In the genomic region with DNA sequence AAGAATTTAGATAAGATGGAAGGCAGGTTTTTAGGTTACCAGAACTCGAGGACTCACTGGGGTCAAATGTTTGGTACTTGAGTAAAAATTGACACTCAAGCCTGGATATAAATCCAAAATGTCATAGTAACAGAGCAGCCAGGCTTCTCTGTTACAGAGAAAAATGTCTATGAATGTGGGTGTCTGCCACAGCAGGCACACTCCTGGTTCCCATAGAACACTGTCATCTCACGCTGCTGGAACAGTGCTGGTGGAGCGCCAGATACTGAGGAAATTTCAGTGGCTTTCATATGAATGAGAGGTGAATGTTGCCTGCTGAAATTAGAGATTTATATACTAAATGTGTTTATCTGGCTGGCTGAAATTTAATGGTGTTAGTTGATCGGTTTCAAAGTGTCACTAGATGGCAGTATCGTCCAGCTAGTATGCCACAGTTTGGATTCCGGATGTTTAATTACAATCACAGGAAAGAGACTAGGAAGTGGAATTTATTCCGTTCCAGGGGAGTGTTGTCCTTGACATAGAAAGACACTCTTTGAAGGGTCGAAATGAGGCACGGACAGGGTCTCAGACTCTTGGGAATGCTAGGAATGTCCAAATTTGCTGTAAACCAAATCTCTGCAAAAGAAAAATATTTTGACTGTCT, we compare ENCODE assay signal across 8 mouse cellular contexts.
DNase-seq lines count a peak whose midpoint lies in the region; ATAC-seq and TF ChIP-seq lines count a peak whose summit lies in the region.

No protein-coding gene starts in this region.

- 49% methylated on average over 9 of the region's 9 CpGs for WGBS in kidney, embryonic 14.5 days

- H3K4me2 ChIP-seq in kidney, embryonic 14.5 days (replicated peaks; ENCODE audit: low read depth, low read length): no peak overlapping the region

- H3K27ac ChIP-seq in kidney, embryonic 14.5 days (ENCODE audit: low read depth, low read length): no peak overlapping the region
- H3K27ac ChIP-seq in left cerebral cortex, adult 2 months: no peak overlapping the region

- no peaks in the 10 kb centered on the region for H3K4me1 ChIP-seq in kidney, embryonic 14.5 days (ENCODE audit: control insufficient read depth, insufficient read depth, low read length)

- no peak for ATAC-seq in kidney, embryonic 14.5 days (ENCODE audit: low FRiP score, low TSS enrichment)

- intact Hi-C loops in heart, postnatal 36 days (cut with DNase I): loop anchor here (1.0 to 5.0 kb wide), 2 partner anchors 392 to 746 kb away; no protein-coding TSS in a partner anchor
- intact Hi-C loops in left cerebral cortex, adult 2 months (cut with DNase I): loop anchor here (2.0 to 5.0 kb wide), 5 partner anchors 327 to 745 kb away; no protein-coding TSS in a partner anchor

- DNase-seq in kidney, adult 8-10 months: peak; percentile 2 to 4
- peak; percentile 25 for DNase-seq in cerebellum, adult 9-10 months
- DNase-seq in heart, postnatal 36 days: peak; percentile 1 to 4
- peak; percentile 11 to 12 for DNase-seq in left cerebral cortex, adult 2 months (ENCODE audit: extremely low spot score in 1 of 2, low spot score in 2 of 2)
- peak; percentile 21 for DNase-seq in right cerebral cortex, adult 18-20 months
- DNase-seq in thymus, postnatal 0 days (ENCODE audit: low spot score): no peak
- no peak for DNase-seq in thymus, postnatal 14 days

- no peak overlapping the region for H3K9ac ChIP-seq in kidney, embryonic 14.5 days (ENCODE audit: low read depth, low read length)

- H3K9me3 ChIP-seq in kidney, embryonic 14.5 days (ENCODE audit: control insufficient read depth, low read length): peaks cover 8% of the 10 kb centered on the region

- H3K36me3 ChIP-seq in kidney, embryonic 14.5 days (ENCODE audit: control insufficient read depth, insufficient read depth, low read length): no peaks in the 10 kb centered on the region

- no peaks in the 10 kb centered on the region for H3K27me3 ChIP-seq in kidney, embryonic 14.5 days (ENCODE audit: control insufficient read depth, insufficient read depth, low read length)

- TF ChIP-seq CTCF in left cerebral cortex, adult 2 months (IDR thresholded peaks at IDR 0.05): peak; percentile 68

- H3K4me3 ChIP-seq in kidney, embryonic 14.5 days (ENCODE audit: low read length): no peak overlapping the region
- no peak overlapping the region for H3K4me3 ChIP-seq in left cerebral cortex, adult 2 months

Comparison
In these comparisons a context has a peak if more than half of its experiments do, and no peak if none do; other contexts are left out.
1. DNase-seq: peak in kidney, adult 8-10 months (2 of 2), cerebellum, adult 9-10 months (single experiment), heart, postnatal 36 days (2 of 2), left cerebral cortex, adult 2 months (2 of 2) and right cerebral cortex, adult 18-20 months (single experiment); none in thymus, postnatal 0 days (single experiment) and thymus, postnatal 14 days (single experiment).